Mouse (Mus musculus) layer of hippocampus, postnatal 14 days (tissue): ENCODE data around the gene Ube2q2. TPM values are rescaled to one million over a fixed set of nuclear protein-coding genes. Genes with fewer than 3 reads are reported as not detected.
"Not testable (repeated sequence)": the region's sequence is repeated elsewhere in the genome, so short reads cannot be mapped to it uniquely, and the experiment has no call there.

Experiments used
- DNase-seq, 2 experiments: peaks; one replicate each; pipeline ENCODE4 v3.0.0; 2021 to 2022; ENCODE audit warnings: low spot score in 2 of 2, mixed read lengths in 1 of 2
- total RNA-seq, 2 experiments: library from RNA; stranded (reverse); gene quantifications; 2 replicates each; pipeline ENCODE4 v1.2.3; 2021

Gene Ube2q2
- total RNA-seq, 2 experiments from 2014 or later: 49.2 to 55.2 TPM

GRCm38 (mm10) chr9:55170655-55171412, 22.2 kb downstream of the Ube2q2 start:
- no peak for DNase-seq

- no peak for DNase-seq
Observed at GRCm38 (mm10) chr9:55172195-55172685, 23.6 kb downstream of the Ube2q2 start.

- DNase-seq: no peak
Observed at GRCm38 (mm10) chr9:55174235-55174634, 25.6 kb downstream of the Ube2q2 start.

GRCm38 (mm10) chr9:55195876-55196275, 47.2 kb downstream of the Ube2q2 start:
- no peak for DNase-seq

GRCm38 (mm10) chr9:55198260-55198659, 49.6 kb downstream of the Ube2q2 start:
- no peak for DNase-seq

- no peak for DNase-seq
Observed at GRCm38 (mm10) chr9:55199348-55199747, 50.7 kb downstream of the Ube2q2 start.

GRCm38 (mm10) chr9:55208458-55208789, 59.8 kb downstream of the Ube2q2 start:
- no peak for DNase-seq

GRCm38 (mm10) chr9:55208790-55209481, 60.3 kb downstream of the Ube2q2 start, which contains the start of gene Fbxo22:
Gene Fbxo22 (plus strand): TSS chr9:55208925.
- DNase-seq: peak; percentile 79 to 82

GRCm38 (mm10) chr9:55211611-55212010, 63.0 kb downstream of the Ube2q2 start:
- no peak for DNase-seq

GRCm38 (mm10) chr9:55213396-55213795, 64.7 kb downstream of the Ube2q2 start:
- no peak for DNase-seq

GRCm38 (mm10) chr9:55215056-55215455, 66.4 kb downstream of the Ube2q2 start:
- DNase-seq: no peak

GRCm38 (mm10) chr9:55215648-55216047, 67.0 kb downstream of the Ube2q2 start:
- no peak for DNase-seq

- no peak for DNase-seq
Observed at GRCm38 (mm10) chr9:55216078-55216477, 67.4 kb downstream of the Ube2q2 start.

- no peak for DNase-seq
Observed at GRCm38 (mm10) chr9:55217381-55217780, 68.7 kb downstream of the Ube2q2 start.

- DNase-seq: no peak
Observed at GRCm38 (mm10) chr9:55225165-55225737, 76.6 kb downstream of the Ube2q2 start.

GRCm38 (mm10) chr9:55226251-55226650, 77.6 kb downstream of the Ube2q2 start:
- DNase-seq: peak in 1 of 2 experiments; percentile 62

- no peak for DNase-seq
Observed at GRCm38 (mm10) chr9:55228149-55228548, 79.5 kb downstream of the Ube2q2 start.

- DNase-seq: no peak
Observed at GRCm38 (mm10) chr9:55229010-55229409, 80.4 kb downstream of the Ube2q2 start.

GRCm38 (mm10) chr9:55231544-55231943, 82.9 kb downstream of the Ube2q2 start:
- no peak for DNase-seq

- DNase-seq: no peak
Observed at GRCm38 (mm10) chr9:55232110-55232509, 83.5 kb downstream of the Ube2q2 start.

GRCm38 (mm10) chr9:55232586-55232985, 83.9 kb downstream of the Ube2q2 start:
- DNase-seq: no peak

- not testable (repeated sequence) for DNase-seq
Observed at GRCm38 (mm10) chr9:55233076-55233475, 84.4 kb downstream of the Ube2q2 start.
